Mouse (Mus musculus) layer of hippocampus, adult 9-10 months (tissue): ENCODE measurements around the gene Mfsd1.
A peak's percentile ranks its signal among the peaks of the same experiment; 100 is the strongest.

ENCODE experiments used
- DNase-seq: peaks from one replicate; pipeline ENCODE4 v3.0.0; 2022; ENCODE audit warnings: low spot score

The Mfsd1 gene

GRCm38 (mm10) chr3:67624629-67625028 lies 42.1 kb downstream of the Mfsd1 start:
- peak; percentile 8 for DNase-seq

- no peak for DNase-seq
Measured at GRCm38 (mm10) chr3:67643135-67643534, 60.6 kb downstream of the Mfsd1 start.

GRCm38 (mm10) chr3:67645640-67646466 lies 63.3 kb downstream of the Mfsd1 start:
- no peak for DNase-seq
